Mouse (Mus musculus): ENCODE measurements around the gene Ehbp1. TPM values are rescaled to one million over a fixed set of nuclear protein-coding genes. Genes with fewer than 3 reads are reported as not detected.
A peak's percentile ranks its signal among the peaks of the same experiment; 100 is the strongest.

Gene Ehbp1
- polyA plus RNA-seq, 1 experiment, result 3.8 TPM

- 0 out of 2 replicates have a peak, but pooled peaks cover 6% of the 10 kb centered on the region for H3K4me1 ChIP-seq (ENCODE audit: control insufficient read depth, insufficient read depth, insufficient read length, low read length)
- H3K4me3 ChIP-seq (ENCODE audit: insufficient read depth, low read depth, low read length), result no peak overlapping the region
- no peak overlapping the region for H3K27ac ChIP-seq (replicated peaks; ENCODE audit: low read depth, low read length)
Observed at GRCm38 (mm10) chr11:21998141-21999047, 343.7 kb downstream of the Ehbp1 start.

GRCm38 (mm10) chr11:21997561-21998140 is 344.4 kb downstream of the Ehbp1 start:
- Histone ChIP-seq H3K4me1 (ENCODE audit: control insufficient read depth, insufficient read depth, insufficient read length, low read length) (0 out of 2 replicates have a peak, but pooled peaks cover 6% of the 10 kb centered on the region), H3K27ac (replicated peaks; ENCODE audit: low read depth, low read length) (no peak overlapping the region), H3K4me3 (ENCODE audit: insufficient read depth, low read depth, low read length) (no peak overlapping the region)

- 0 out of 2 replicates have a peak, but pooled peaks cover 6% of the 10 kb centered on the region for H3K4me1 ChIP-seq (ENCODE audit: control insufficient read depth, insufficient read depth, insufficient read length, low read length)
- peak overlapping the region; percentile 19; the same call in 1 of the 2 replicates for H3K4me3 ChIP-seq (ENCODE audit: insufficient read depth, low read depth, low read length)
- no peak overlapping the region for H3K27ac ChIP-seq (replicated peaks; ENCODE audit: low read depth, low read length)
Observed at GRCm38 (mm10) chr11:21996661-21997560, 345.2 kb downstream of the Ehbp1 start.

GRCm38 (mm10) chr11:21996325-21996647 is 345.8 kb downstream of the Ehbp1 start:
- Histone ChIP-seq H3K27ac (replicated peaks; ENCODE audit: low read depth, low read length) (no peak overlapping the region), H3K4me3 (ENCODE audit: insufficient read depth, low read depth, low read length) (no peak overlapping the region), H3K4me1 (ENCODE audit: control insufficient read depth, insufficient read depth, insufficient read length, low read length) (0 out of 2 replicates have a peak, but pooled peaks cover 6% of the 10 kb centered on the region)

- Histone ChIP-seq H3K4me3 (ENCODE audit: insufficient read depth, low read depth, low read length) (no peak overlapping the region), H3K4me1 (ENCODE audit: control insufficient read depth, insufficient read depth, insufficient read length, low read length) (0 out of 2 replicates have a peak, but pooled peaks cover 6% of the 10 kb centered on the region), H3K27ac (replicated peaks; ENCODE audit: low read depth, low read length) (no peak overlapping the region)
Observed at GRCm38 (mm10) chr11:21995534-21996324, 346.4 kb downstream of the Ehbp1 start.

GRCm38 (mm10) chr11:21994377-21995370 is 347.4 kb downstream of the Ehbp1 start:
- no peak overlapping the region for H3K27ac ChIP-seq (replicated peaks; ENCODE audit: low read depth, low read length)
- 0 out of 2 replicates have a peak, but pooled peaks cover 6% of the 10 kb centered on the region for H3K4me1 ChIP-seq (ENCODE audit: control insufficient read depth, insufficient read depth, insufficient read length, low read length)
- no peak overlapping the region for H3K4me3 ChIP-seq (ENCODE audit: insufficient read depth, low read depth, low read length)

- H3K4me1 ChIP-seq (ENCODE audit: control insufficient read depth, insufficient read depth, insufficient read length, low read length), result 0 out of 2 replicates have a peak, but pooled peaks cover 6% of the 10 kb centered on the region
- no peak overlapping the region for H3K27ac ChIP-seq (replicated peaks; ENCODE audit: low read depth, low read length)
- H3K4me3 ChIP-seq (ENCODE audit: insufficient read depth, low read depth, low read length), result no peak overlapping the region
Observed at GRCm38 (mm10) chr11:21993597-21994376, 348.3 kb downstream of the Ehbp1 start.

GRCm38 (mm10) chr11:21992761-21993596 is 349.1 kb downstream of the Ehbp1 start:
- 0 out of 2 replicates have a peak, but pooled peaks cover 6% of the 10 kb centered on the region for H3K4me1 ChIP-seq (ENCODE audit: control insufficient read depth, insufficient read depth, insufficient read length, low read length)
- no peak overlapping the region for H3K27ac ChIP-seq (replicated peaks; ENCODE audit: low read depth, low read length)
- H3K4me3 ChIP-seq (ENCODE audit: insufficient read depth, low read depth, low read length), result no peak overlapping the region

GRCm38 (mm10) chr11:21988398-21988946 is 353.6 kb downstream of the Ehbp1 start:
- Histone ChIP-seq H3K4me1 (ENCODE audit: control insufficient read depth, insufficient read depth, insufficient read length, low read length) (no peaks in the 10 kb centered on the region), H3K27ac (replicated peaks; ENCODE audit: low read depth, low read length) (no peak overlapping the region), H3K4me3 (ENCODE audit: insufficient read depth, low read depth, low read length) (no peak overlapping the region)

- Histone ChIP-seq H3K4me1 (ENCODE audit: control insufficient read depth, insufficient read depth, insufficient read length, low read length) (no peaks in the 10 kb centered on the region), H3K4me3 (ENCODE audit: insufficient read depth, low read depth, low read length) (no peak overlapping the region), H3K27ac (replicated peaks; ENCODE audit: low read depth, low read length) (no peak overlapping the region)
Observed at GRCm38 (mm10) chr11:21985118-21985517, 357.0 kb downstream of the Ehbp1 start.

- H3K4me1 ChIP-seq (ENCODE audit: control insufficient read depth, insufficient read depth, insufficient read length, low read length), result no peaks in the 10 kb centered on the region
- H3K4me3 ChIP-seq (ENCODE audit: insufficient read depth, low read depth, low read length), result no peak overlapping the region
- no peak overlapping the region for H3K27ac ChIP-seq (replicated peaks; ENCODE audit: low read depth, low read length)
Observed at GRCm38 (mm10) chr11:21974005-21974531, 368.0 kb downstream of the Ehbp1 start.

GRCm38 (mm10) chr11:21973597-21973996 is 368.5 kb downstream of the Ehbp1 start:
- Histone ChIP-seq H3K4me1 (ENCODE audit: control insufficient read depth, insufficient read depth, insufficient read length, low read length) (no peaks in the 10 kb centered on the region), H3K27ac (replicated peaks; ENCODE audit: low read depth, low read length) (no peak overlapping the region), H3K4me3 (ENCODE audit: insufficient read depth, low read depth, low read length) (no peak overlapping the region)
